Mouse (Mus musculus) liver, embryonic 11.5 days (tissue): Measurements from ENCODE around the gene Gpc5. TPM values are rescaled to one million over a fixed set of nuclear protein-coding genes. Genes with fewer than 3 reads are reported as not detected.

Experiments
- ATAC-seq: fragments of 200-750 bp; cut with Nextera tagmentation; replicated peaks from 2 replicates; pipeline ENCODE4 v1.8.0; 2017; ENCODE audit warnings: moderate number of reproducible peaks, mild to moderate bottlenecking, moderate TSS enrichment, moderate library complexity; ENCODE audit not compliant: low FRiP score
- DNase-seq: peaks from one replicate; pipeline ENCODE4 v3.0.0-alpha.2; 2017; ENCODE audit warnings: low spot score
- H3K27ac ChIP-seq: fragments of 300-500 bp; sonication (generic); 2 replicates; pipeline ENCODE4 v1.5.1; 2014; ENCODE audit warnings: mild to moderate bottlenecking, low read depth, low read length, control low read depth
- H3K27me3 ChIP-seq: fragments of 300-500 bp; sonication (generic); replicated peaks from 2 replicates; pipeline ENCODE4 v1.6.1; 2014; ENCODE audit warnings: low read length, mixed read lengths; ENCODE audit not compliant: control insufficient read depth, insufficient read depth
- H3K36me3 ChIP-seq: fragments of 300-500 bp; sonication (generic); 2 replicates; pipeline ENCODE4 v1.6.1; 2014; ENCODE audit warnings: mild to moderate bottlenecking, low read length, moderate library complexity, mixed read lengths; ENCODE audit not compliant: control insufficient read depth, insufficient read depth
- H3K4me1 ChIP-seq: fragments of 300-500 bp; sonication (generic); replicated peaks from 2 replicates; pipeline ENCODE4 v1.6.1; 2014; ENCODE audit warnings: low read length, mixed read lengths; ENCODE audit not compliant: control insufficient read depth, insufficient read depth
- H3K4me2 ChIP-seq: fragments of 300-500 bp; sonication (generic); 2 replicates; pipeline ENCODE4 v1.6.1; 2014; ENCODE audit warnings: mild to moderate bottlenecking, control low read depth, moderate library complexity
- H3K4me3 ChIP-seq: fragments of 300-500 bp; sonication (generic); 2 replicates; pipeline ENCODE4 v1.5.1; 2014; ENCODE audit warnings: low read depth, low read length, control low read depth
- H3K9ac ChIP-seq: fragments of 300-500 bp; sonication (generic); 2 replicates; pipeline ENCODE4 v1.6.1; 2014; ENCODE audit warnings: low read depth, low read length, control low read depth
- H3K9me3 ChIP-seq: fragments of 300-500 bp; sonication (generic); 2 replicates; pipeline ENCODE4 v1.6.1; 2016; ENCODE audit warnings: low read length, inconsistent platforms, mixed read lengths; ENCODE audit not compliant: control insufficient read depth
- WGBS: fragments of 180-500 bp; shearing (Covaris S2); extraction: QIAGEN DNeasy Blood & Tissue Kit; methylation state at CpG from one replicate; pipeline ENCODE4 v1.1.7; 2014; 5-methylcytosine and 5-hydroxymethylcytosine counted together
- polyA plus RNA-seq: library from polyadenylated mRNA; unstranded; fragments of >200 nt; fragmentation: Nextera tagmentation; extraction: Ambion mirVana; gene quantifications from 2 replicates; pipeline ENCODE4 v1.2.1, GENCODE M21; 2014

Gene Gpc5
- polyA plus RNA-seq, 1 experiment from 2014 or later = 0.12 TPM

- no peak overlapping the region for H3K4me2 ChIP-seq
- H3K36me3 ChIP-seq = no peaks in the 10 kb centered on the region
- no peaks in the 10 kb centered on the region for H3K27me3 ChIP-seq
- no peak overlapping the region for H3K9ac ChIP-seq
- H3K4me1 ChIP-seq = no peaks in the 10 kb centered on the region
- ATAC-seq = no peak
- no peak for DNase-seq
- WGBS = 71% methylated on average over 3 of the region's 3 CpGs
- H3K27ac ChIP-seq = no peak overlapping the region
- H3K9me3 ChIP-seq = no peaks in the 10 kb centered on the region
- H3K4me3 ChIP-seq = no peak overlapping the region
Observed at GRCm38 (mm10) chr14:115365320-115365935, 273.4 kb downstream of the Gpc5 start.

DNA sequence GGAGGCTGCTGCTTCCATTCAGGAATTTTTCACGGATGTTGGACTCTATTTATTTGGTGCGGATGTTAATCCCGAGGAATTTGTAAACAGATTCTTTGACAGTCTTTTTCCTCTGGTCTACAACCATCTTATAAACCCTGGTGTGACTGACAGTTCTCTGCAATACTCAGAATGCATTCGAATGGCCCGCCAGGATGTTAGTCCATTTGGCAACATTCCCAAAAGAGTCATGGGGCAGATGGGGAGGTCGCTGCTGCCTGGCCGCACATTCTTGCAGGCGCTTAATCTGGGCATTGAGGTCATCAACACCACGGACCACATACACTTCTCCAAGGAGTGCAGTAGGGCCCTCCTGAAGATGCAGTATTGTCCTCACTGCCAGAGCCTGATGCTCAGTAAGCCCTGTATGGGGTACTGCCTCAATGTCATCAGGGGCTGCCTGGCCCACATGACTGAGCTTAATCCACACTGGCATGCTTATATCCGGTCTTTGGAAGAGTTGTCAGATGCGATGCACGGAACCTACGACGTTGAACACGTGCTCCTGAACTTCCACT lies 277.7 kb downstream of the Gpc5 start:
- H3K9me3 ChIP-seq = no peaks in the 10 kb centered on the region

DNA sequence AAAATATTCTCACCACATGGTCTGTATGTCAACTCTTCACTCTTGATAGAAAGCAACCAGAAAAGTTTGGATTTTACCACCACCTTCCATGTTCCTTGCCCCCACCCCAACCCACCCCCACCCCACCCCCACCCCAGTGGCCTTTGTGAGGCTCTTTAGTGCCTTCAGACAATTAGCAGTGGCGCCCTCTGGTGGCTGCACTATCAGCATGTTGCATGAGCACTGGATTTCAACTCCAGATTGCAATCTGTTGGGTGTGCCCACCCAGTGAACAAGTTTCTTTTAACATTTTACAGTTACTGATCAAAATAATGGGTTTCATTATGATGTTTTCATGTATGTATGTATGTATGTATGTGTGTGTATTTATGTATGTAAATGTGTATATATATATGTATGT lies 279.1 kb downstream of the Gpc5 start:
- Histone ChIP-seq H3K36me3 (no peaks in the 10 kb centered on the region), H3K9ac (no peak overlapping the region), H3K27me3 (no peaks in the 10 kb centered on the region), H3K4me1 (no peaks in the 10 kb centered on the region), H3K4me2 (no peak overlapping the region), H3K9me3 (no peaks in the 10 kb centered on the region), H3K4me3 (no peak overlapping the region), H3K27ac (no peak overlapping the region)
- ATAC-seq (no peak), DNase-seq (no peak)
- 22% methylated on average over 1 of the region's 1 CpGs for WGBS

More for the DNA sequence above, 277.7 kb downstream of the Gpc5 start:
- H3K4me1 ChIP-seq = no peaks in the 10 kb centered on the region
- H3K9ac ChIP-seq = no peak overlapping the region
- H3K36me3 ChIP-seq = no peaks in the 10 kb centered on the region
- no peak for ATAC-seq
- H3K4me3 ChIP-seq = no peak overlapping the region
- WGBS = 84% methylated on average over 15 of the region's 15 CpGs
- no peak overlapping the region for H3K27ac ChIP-seq
- H3K27me3 ChIP-seq = no peaks in the 10 kb centered on the region
- DNase-seq = no peak
- no peak overlapping the region for H3K4me2 ChIP-seq

GRCm38 (mm10) chr14:115391831-115392230 lies 299.8 kb downstream of the Gpc5 start:
- H3K4me1 ChIP-seq = no peaks in the 10 kb centered on the region
- H3K4me2 ChIP-seq = no peak overlapping the region
- WGBS = 64% methylated on average over 3 of the region's 3 CpGs
- no peak overlapping the region for H3K27ac ChIP-seq
- DNase-seq (no peak), ATAC-seq (no peak)
- no peak overlapping the region for H3K4me3 ChIP-seq
- H3K9ac ChIP-seq = no peak overlapping the region
- H3K27me3 ChIP-seq = no peaks in the 10 kb centered on the region
- no peaks in the 10 kb centered on the region for H3K36me3 ChIP-seq
- H3K9me3 ChIP-seq = no peaks in the 10 kb centered on the region

DNA sequence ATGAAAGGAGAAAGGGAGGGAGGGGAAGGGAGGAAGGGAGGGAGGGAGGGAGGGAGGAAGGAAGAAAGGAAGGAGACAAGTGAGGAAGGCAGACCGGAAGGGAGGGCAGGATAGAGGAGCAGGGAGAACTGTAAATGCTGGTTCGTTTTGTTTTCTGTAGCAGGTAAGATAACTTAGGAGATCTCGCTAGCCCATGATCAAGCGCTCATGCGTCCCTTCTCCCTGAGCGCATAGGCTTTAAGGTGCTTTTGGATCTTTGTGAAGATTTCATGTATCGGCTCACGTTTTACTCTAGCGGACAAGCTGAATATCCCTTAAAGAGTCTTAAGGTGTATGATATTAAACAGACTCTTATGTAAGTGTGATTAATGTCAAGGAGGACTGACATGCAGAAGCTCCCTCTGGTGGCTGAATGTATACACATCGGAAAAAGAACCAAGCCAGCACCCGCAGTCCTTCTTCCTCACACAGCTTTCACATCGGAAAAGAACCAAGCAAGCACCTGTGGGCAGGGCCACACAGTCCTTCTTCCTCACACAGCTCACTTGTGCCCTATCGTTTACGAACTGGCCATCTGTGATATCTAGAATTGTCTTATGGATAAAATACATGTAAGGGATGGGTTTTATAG lies 301.0 kb downstream of the Gpc5 start:
- Histone ChIP-seq H3K4me2 (no peak overlapping the region), H3K27ac (no peak overlapping the region), H3K4me3 (no peak overlapping the region), H3K9ac (no peak overlapping the region), H3K9me3 (no peaks in the 10 kb centered on the region), H3K27me3 (no peaks in the 10 kb centered on the region), H3K36me3 (no peaks in the 10 kb centered on the region), H3K4me1 (no peaks in the 10 kb centered on the region)
- 47% methylated on average over 14 of the region's 14 CpGs for WGBS
- ATAC-seq = peak; percentile 39; the same call in 1 of the 2 replicates
- no peak for DNase-seq

DNA sequence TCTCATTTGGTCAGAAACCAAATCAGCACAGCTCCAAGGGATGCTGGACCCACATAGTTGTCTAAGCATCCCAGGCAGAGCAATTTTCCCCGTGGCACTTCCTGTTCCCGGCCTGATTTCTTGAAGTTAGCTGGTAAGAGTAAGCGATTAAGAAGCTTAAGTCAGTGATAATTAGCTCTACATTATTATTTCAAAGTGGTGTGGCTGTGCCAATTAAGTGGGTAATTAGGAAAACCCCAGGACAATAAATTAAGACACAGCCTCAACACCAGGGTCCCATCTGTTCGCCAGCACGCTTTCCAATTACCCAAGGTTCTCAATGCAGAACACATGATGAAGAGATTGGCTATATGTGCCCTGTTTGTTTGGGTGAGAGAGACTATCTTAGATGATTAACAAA lies 314.6 kb downstream of the Gpc5 start:
- Histone ChIP-seq H3K27me3 (no peaks in the 10 kb centered on the region), H3K9ac (no peak overlapping the region), H3K4me3 (no peak overlapping the region), H3K27ac (no peak overlapping the region), H3K9me3 (no peaks in the 10 kb centered on the region), H3K4me2 (no peak overlapping the region), H3K4me1 (no peaks in the 10 kb centered on the region), H3K36me3 (no peaks in the 10 kb centered on the region)
- ATAC-seq (no peak), DNase-seq (no peak)
- 66% methylated on average over 5 of the region's 5 CpGs for WGBS

GRCm38 (mm10) chr14:115407309-115407930 lies 315.4 kb downstream of the Gpc5 start:
- no peak overlapping the region for H3K9ac ChIP-seq
- H3K27me3 ChIP-seq = no peaks in the 10 kb centered on the region
- H3K4me2 ChIP-seq = no peak overlapping the region
- no peaks in the 10 kb centered on the region for H3K9me3 ChIP-seq
- WGBS = 57% methylated on average over 2 of the region's 2 CpGs
- no peaks in the 10 kb centered on the region for H3K4me1 ChIP-seq
- no peak for DNase-seq
- no peak overlapping the region for H3K27ac ChIP-seq
- no peak for ATAC-seq
- H3K4me3 ChIP-seq = no peak overlapping the region
- H3K36me3 ChIP-seq = no peaks in the 10 kb centered on the region

- Histone ChIP-seq H3K27me3 (no peaks in the 10 kb centered on the region), H3K36me3 (no peaks in the 10 kb centered on the region), H3K4me2 (no peak overlapping the region), H3K4me1 (no peaks in the 10 kb centered on the region), H3K9ac (no peak overlapping the region), H3K9me3 (no peaks in the 10 kb centered on the region), H3K27ac (no peak overlapping the region), H3K4me3 (no peak overlapping the region)
- 78% methylated on average over 1 of the region's 1 CpGs for WGBS
- no peak for DNase-seq
- ATAC-seq = no peak
Observed at GRCm38 (mm10) chr14:115410881-115411280, 318.9 kb downstream of the Gpc5 start.
